Mouse (Mus musculus) v-Abl transformed pro-B cells (cell line): Measurements from ENCODE around the gene 4930455H04Rik.

Source experiments
- in situ Hi-C, 2 experiments: fragments of 400-800 bp; cut with MboI; formaldehyde crosslinking; loops; one replicate each; pipeline ENCODE4 v1.15.1; 2025; ENCODE audit not compliant: unreplicated experiment in 2 of 2

Gene 4930455H04Rik

DNA sequence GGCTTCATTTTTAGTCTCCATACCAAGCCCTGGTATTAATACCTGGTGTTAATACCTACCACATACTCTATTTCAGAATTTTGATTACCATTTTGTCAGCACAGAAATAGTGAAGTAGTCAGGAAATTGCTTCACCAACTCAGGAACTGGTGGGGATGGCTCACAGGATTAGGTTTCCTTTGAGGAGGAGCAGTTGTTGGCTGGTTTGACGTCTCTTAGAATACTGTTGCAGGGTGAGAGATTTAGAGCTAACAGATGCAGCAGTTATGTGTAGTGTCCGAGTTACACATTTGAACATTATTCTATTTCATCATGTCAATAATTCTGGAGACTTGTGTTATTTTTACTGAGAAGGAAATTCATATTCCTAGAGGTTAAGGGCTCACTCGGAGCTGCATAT, 57.4 kb downstream of the 4930455H04Rik start:
- in situ Hi-C loops: no loop called here
